Mouse (Mus musculus): ENCODE data around the gene Zfp64. TPM values are rescaled to one million over a fixed set of nuclear protein-coding genes. Genes with fewer than 3 reads are reported as not detected.

Zfp64 gene
- polyA plus RNA-seq, 1 experiment from 2014 or later: 31.9 TPM

- Histone ChIP-seq H3K4me1 (replicated peaks) (no peaks in the 10 kb centered on the region), H3K4me2 (replicated peaks) (no peak overlapping the region), H3K36me3 (peaks cover 30% of the 10 kb centered on the region), H3K9ac (no peak overlapping the region), H3K27ac (no peak overlapping the region), H3K27me3 (replicated peaks) (no peaks in the 10 kb centered on the region), H3K9me3 (no peaks in the 10 kb centered on the region), H3K4me3 (replicated peaks) (no peak overlapping the region)
- ATAC-seq: no peak
- 85% methylated on average over 10 of the region's 10 CpGs for WGBS
Observed at GRCm38 (mm10) chr2:168939261-168939933, 16.0 kb downstream of the Zfp64 start.

- Histone ChIP-seq H3K9me3 (no peaks in the 10 kb centered on the region), H3K27me3 (replicated peaks) (no peaks in the 10 kb centered on the region), H3K4me3 (replicated peaks) (no peak overlapping the region), H3K27ac (no peak overlapping the region), H3K9ac (no peak overlapping the region), H3K36me3 (peaks cover 33% of the 10 kb centered on the region), H3K4me1 (replicated peaks) (no peaks in the 10 kb centered on the region), H3K4me2 (replicated peaks) (no peak overlapping the region)
- WGBS: 88% methylated on average over 6 of the region's 6 CpGs
- no peak for ATAC-seq
Observed at GRCm38 (mm10) chr2:168936896-168937295, 18.5 kb downstream of the Zfp64 start.

- Histone ChIP-seq H3K36me3 (peaks cover 35% of the 10 kb centered on the region), H3K27me3 (replicated peaks) (no peaks in the 10 kb centered on the region), H3K4me3 (replicated peaks) (no peak overlapping the region), H3K9me3 (no peaks in the 10 kb centered on the region), H3K27ac (no peak overlapping the region), H3K4me1 (replicated peaks) (no peaks in the 10 kb centered on the region), H3K4me2 (replicated peaks) (no peak overlapping the region), H3K9ac (no peak overlapping the region)
- ATAC-seq: no peak
- WGBS: 88% methylated on average over 35 of the region's 35 CpGs
Observed at GRCm38 (mm10) chr2:168935165-168935564, 20.2 kb downstream of the Zfp64 start.

- no peak overlapping the region for H3K4me2 ChIP-seq (replicated peaks)
- H3K4me3 ChIP-seq (replicated peaks): no peak overlapping the region
- no peak overlapping the region for H3K27ac ChIP-seq
- H3K9ac ChIP-seq: no peak overlapping the region
- no peaks in the 10 kb centered on the region for H3K27me3 ChIP-seq (replicated peaks)
- H3K36me3 ChIP-seq: peaks cover 25% of the 10 kb centered on the region
- 94% methylated on average over 14 of the region's 14 CpGs for WGBS
- ATAC-seq: no peak
- no peaks in the 10 kb centered on the region for H3K4me1 ChIP-seq (replicated peaks)
- H3K9me3 ChIP-seq: no peaks in the 10 kb centered on the region
Observed at GRCm38 (mm10) chr2:168931686-168932085, 23.7 kb downstream of the Zfp64 start.

GRCm38 (mm10) chr2:168929691-168930090, 25.7 kb downstream of the Zfp64 start:
- Histone ChIP-seq H3K27ac (no peak overlapping the region), H3K36me3 (peaks cover 32% of the 10 kb centered on the region), H3K4me2 (replicated peaks) (no peak overlapping the region), H3K27me3 (replicated peaks) (no peaks in the 10 kb centered on the region), H3K4me3 (replicated peaks) (no peak overlapping the region), H3K9ac (no peak overlapping the region), H3K4me1 (replicated peaks) (no peaks in the 10 kb centered on the region), H3K9me3 (no peaks in the 10 kb centered on the region)
- WGBS: 28% methylated on average over 10 of the region's 10 CpGs
- ATAC-seq: no peak

GRCm38 (mm10) chr2:168927401-168927800, 28.0 kb downstream of the Zfp64 start:
- H3K4me2 ChIP-seq (replicated peaks): no peak overlapping the region
- WGBS: 65% methylated on average over 7 of the region's 7 CpGs
- no peak overlapping the region for H3K9ac ChIP-seq
- H3K27ac ChIP-seq: no peak overlapping the region
- peaks cover 25% of the 10 kb centered on the region for H3K36me3 ChIP-seq
- no peaks in the 10 kb centered on the region for H3K4me1 ChIP-seq (replicated peaks)
- H3K9me3 ChIP-seq: no peaks in the 10 kb centered on the region
- ATAC-seq: no peak
- no peaks in the 10 kb centered on the region for H3K27me3 ChIP-seq (replicated peaks)
- no peak overlapping the region for H3K4me3 ChIP-seq (replicated peaks)

GRCm38 (mm10) chr2:168926257-168926810, 29.1 kb downstream of the Zfp64 start:
- WGBS: 85% methylated on average over 37 of the region's 37 CpGs
- Histone ChIP-seq H3K4me1 (replicated peaks) (no peaks in the 10 kb centered on the region), H3K27ac (no peak overlapping the region), H3K4me2 (replicated peaks) (no peak overlapping the region), H3K9me3 (no peaks in the 10 kb centered on the region), H3K9ac (no peak overlapping the region), H3K4me3 (replicated peaks) (no peak overlapping the region), H3K36me3 (peaks cover 23% of the 10 kb centered on the region), H3K27me3 (replicated peaks) (no peaks in the 10 kb centered on the region)
- ATAC-seq: no peak

GRCm38 (mm10) chr2:168923706-168924105, 31.7 kb downstream of the Zfp64 start:
- ATAC-seq: no peak
- no peaks in the 10 kb centered on the region for H3K4me1 ChIP-seq (replicated peaks)
- 12% methylated on average over 9 of the region's 9 CpGs for WGBS
- H3K9ac ChIP-seq: no peak overlapping the region
- H3K27me3 ChIP-seq (replicated peaks): no peaks in the 10 kb centered on the region
- H3K36me3 ChIP-seq: peaks cover 15% of the 10 kb centered on the region
- no peak overlapping the region for H3K27ac ChIP-seq
- H3K4me3 ChIP-seq (replicated peaks): no peak overlapping the region
- no peaks in the 10 kb centered on the region for H3K9me3 ChIP-seq
- H3K4me2 ChIP-seq (replicated peaks): no peak overlapping the region

- ATAC-seq: no peak
- Histone ChIP-seq H3K4me2 (replicated peaks) (no peak overlapping the region), H3K36me3 (peaks cover 15% of the 10 kb centered on the region), H3K27ac (no peak overlapping the region), H3K27me3 (replicated peaks) (no peaks in the 10 kb centered on the region), H3K4me1 (replicated peaks) (no peaks in the 10 kb centered on the region), H3K9ac (no peak overlapping the region), H3K9me3 (no peaks in the 10 kb centered on the region), H3K4me3 (replicated peaks) (no peak overlapping the region)
- WGBS: 89% methylated on average over 5 of the region's 5 CpGs
Observed at GRCm38 (mm10) chr2:168922466-168922865, 32.9 kb downstream of the Zfp64 start.

GRCm38 (mm10) chr2:168920007-168920406, 35.4 kb downstream of the Zfp64 start:
- Histone ChIP-seq H3K4me2 (replicated peaks) (no peak overlapping the region), H3K9ac (no peak overlapping the region), H3K36me3 (no peaks in the 10 kb centered on the region), H3K27me3 (replicated peaks) (no peaks in the 10 kb centered on the region), H3K9me3 (no peaks in the 10 kb centered on the region), H3K4me1 (replicated peaks) (no peaks in the 10 kb centered on the region), H3K27ac (no peak overlapping the region), H3K4me3 (replicated peaks) (no peak overlapping the region)
- 51% methylated on average over 15 of the region's 15 CpGs for WGBS
- ATAC-seq: no peak

GRCm38 (mm10) chr2:168912901-168913721, 42.3 kb downstream of the Zfp64 start:
- no peak overlapping the region for H3K27ac ChIP-seq
- WGBS: 5% methylated on average over 30 of the region's 31 CpGs

GRCm38 (mm10) chr2:168912051-168912891, 43.1 kb downstream of the Zfp64 start:
- WGBS: under 1% methylated on average over 70 of the region's 70 CpGs
- Histone ChIP-seq H3K9ac (peak overlapping the region; percentile 34; the same call in 1 of the 2 replicates), H3K4me2 (replicated peaks) (peak overlapping the region; percentile 99), H3K4me1 (replicated peaks) (peaks cover 28% of the 10 kb centered on the region), H3K9me3 (no peaks in the 10 kb centered on the region), H3K4me3 (replicated peaks) (peak overlapping the region; percentile 50), H3K27ac (no peak overlapping the region), H3K36me3 (no peaks in the 10 kb centered on the region), H3K27me3 (replicated peaks) (peaks cover 32% of the 10 kb centered on the region)
- ATAC-seq: peak; percentile 54; the same call in 1 of the 2 replicates

More at GRCm38 (mm10) chr2:168912901-168913721, 42.3 kb downstream of the Zfp64 start:
- Histone ChIP-seq H3K27me3 (replicated peaks) (peaks cover 32% of the 10 kb centered on the region), H3K36me3 (no peaks in the 10 kb centered on the region), H3K4me3 (replicated peaks) (peak overlapping the region; percentile 50), H3K4me2 (replicated peaks) (peak overlapping the region; percentile 99), H3K9me3 (no peaks in the 10 kb centered on the region), H3K4me1 (replicated peaks) (peaks cover 28% of the 10 kb centered on the region), H3K9ac (peak overlapping the region; percentile 34; the same call in 1 of the 2 replicates)
- ATAC-seq: peak; percentile 19; the same call in 1 of the 2 replicates
